Mouse (Mus musculus): ENCODE measurements around the gene Arsk. TPM values are rescaled to one million over a fixed set of nuclear protein-coding genes. Genes with fewer than 3 reads are reported as not detected.

Gene Arsk
- polyA plus RNA-seq, 1 experiment from 2014 or later = 5.0 TPM

DNA sequence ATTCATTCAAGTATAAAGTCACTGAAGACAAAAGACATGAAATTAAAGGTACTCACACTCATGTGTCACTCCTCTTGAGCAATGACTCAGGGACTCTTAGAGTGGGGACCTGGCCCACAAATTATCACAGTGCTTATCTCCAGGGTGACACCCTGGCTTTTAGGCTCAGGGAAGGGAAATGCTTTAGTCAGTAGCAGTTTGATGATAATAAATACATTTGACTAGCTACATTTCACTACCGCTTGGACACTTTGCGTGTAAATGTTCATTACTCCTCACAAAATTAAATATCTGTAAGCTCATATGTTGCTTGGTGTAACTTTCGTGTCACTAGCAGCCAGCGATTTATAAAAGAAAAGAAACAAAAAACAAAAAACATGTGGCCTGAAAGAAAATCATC is 81.0 kb downstream of the Arsk start:
- H3K27ac ChIP-seq (ENCODE audit: low read depth, low read length) = peak overlapping the region; percentile 87; the same call in 1 of the 2 replicates
- H3K4me1 ChIP-seq (replicated peaks; ENCODE audit: control insufficient read depth, insufficient read depth, low read length) = no peaks in the 10 kb centered on the region
- H3K9ac ChIP-seq (ENCODE audit: low read depth, low read length) = peak overlapping the region; percentile 94
- DNase-seq (ENCODE audit: low spot score) (peak; percentile 14), ATAC-seq (ENCODE audit: low FRiP score) (no peak)
- 86% methylated on average over 4 of the region's 4 CpGs for WGBS
- no peaks in the 10 kb centered on the region for H3K9me3 ChIP-seq (ENCODE audit: control insufficient read depth, low read length)
- no peaks in the 10 kb centered on the region for H3K27me3 ChIP-seq (ENCODE audit: control insufficient read depth, insufficient read depth, low read length)
- peak overlapping the region; percentile 77 for H3K4me2 ChIP-seq (replicated peaks; ENCODE audit: low read depth, low read length)
- H3K4me3 ChIP-seq (ENCODE audit: low read depth, low read length) = peak overlapping the region; percentile 77
- H3K36me3 ChIP-seq (ENCODE audit: control insufficient read depth, insufficient read depth, low read length) = no peaks in the 10 kb centered on the region

DNA sequence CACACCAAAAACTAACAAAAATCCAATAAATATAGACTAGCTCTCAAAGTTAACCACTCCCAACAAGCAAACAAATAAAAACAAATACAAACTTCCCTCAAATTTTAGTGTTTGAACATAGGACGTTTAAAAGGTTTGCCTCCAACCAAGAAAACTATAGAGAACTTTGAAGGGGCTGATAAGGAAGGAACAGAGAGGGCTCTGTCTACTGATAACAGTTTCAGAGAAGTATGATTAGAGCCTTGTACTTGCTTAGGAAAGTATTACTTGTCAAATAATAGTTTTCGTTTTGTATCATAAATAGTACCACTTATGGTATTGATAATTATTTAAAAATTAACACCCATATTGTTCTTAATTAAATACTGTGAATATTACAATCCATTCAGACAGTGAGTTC is 83.9 kb downstream of the Arsk start:
- H3K4me1 ChIP-seq (replicated peaks; ENCODE audit: control insufficient read depth, insufficient read depth, low read length) = no peaks in the 10 kb centered on the region
- no peaks in the 10 kb centered on the region for H3K9me3 ChIP-seq (ENCODE audit: control insufficient read depth, low read length)
- no peak overlapping the region for H3K27ac ChIP-seq (ENCODE audit: low read depth, low read length)
- no peaks in the 10 kb centered on the region for H3K27me3 ChIP-seq (ENCODE audit: control insufficient read depth, insufficient read depth, low read length)
- H3K4me2 ChIP-seq (replicated peaks; ENCODE audit: low read depth, low read length) = no peak overlapping the region
- WGBS = 87% methylated on average over 2 of the region's 2 CpGs
- ATAC-seq (ENCODE audit: low FRiP score) = no peak
- no peak overlapping the region for H3K4me3 ChIP-seq (ENCODE audit: low read depth, low read length)
- H3K9ac ChIP-seq (ENCODE audit: low read depth, low read length) = no peak overlapping the region
- DNase-seq (ENCODE audit: low spot score) = no peak
- H3K36me3 ChIP-seq (ENCODE audit: control insufficient read depth, insufficient read depth, low read length) = no peaks in the 10 kb centered on the region

Other genes starting within 250 kb of the Arsk start
- gene Rhobtb3, start 154.7 kb downstream of the Arsk start, polyA plus RNA-seq (2014; fragmentation: Nextera tagmentation; extraction: Ambion mirVana) = 55.2 and 64.5 TPM in 2 replicates
- 0.97 and 1.0 TPM in 2 replicates for gene Spata9, start 131.5 kb downstream of the Arsk start, polyA plus RNA-seq (2014; fragmentation: Nextera tagmentation; extraction: Ambion mirVana)
- gene Rfesd, start 79.9 kb downstream of the Arsk start, polyA plus RNA-seq (2014; fragmentation: Nextera tagmentation; extraction: Ambion mirVana) = 18.0 and 19.4 TPM in 2 replicates
- gene Gpr150, start 41.7 kb downstream of the Arsk start, polyA plus RNA-seq (2014; fragmentation: Nextera tagmentation; extraction: Ambion mirVana) = 0.37 and 0.39 TPM in 2 replicates
- 17.4 and 20.1 TPM in 2 replicates for gene Ttc37, start 74 bp upstream of the Arsk start, polyA plus RNA-seq (2014; fragmentation: Nextera tagmentation; extraction: Ambion mirVana)
- 2.1 and 2.3 TPM in 2 replicates for gene Fam81b, start 206.4 kb upstream of the Arsk start, polyA plus RNA-seq (2014; fragmentation: Nextera tagmentation; extraction: Ambion mirVana)